Mouse (Mus musculus) ZHBTc4 (cell line): ENCODE measurements around the gene Rab30.
A peak's percentile ranks its signal among the peaks of the same experiment; 100 is the strongest.

ENCODE experiments used
- DNase-seq: peaks from one replicate; pipeline ENCODE4 v3.0.0-alpha.2; 2011; ENCODE audit warnings: low read depth, low spot score

Rab30 gene

GRCm38 (mm10) chr7:92837907-92838306 lies 96.5 kb downstream of the Rab30 start:
- DNase-seq: no peak

DNA sequence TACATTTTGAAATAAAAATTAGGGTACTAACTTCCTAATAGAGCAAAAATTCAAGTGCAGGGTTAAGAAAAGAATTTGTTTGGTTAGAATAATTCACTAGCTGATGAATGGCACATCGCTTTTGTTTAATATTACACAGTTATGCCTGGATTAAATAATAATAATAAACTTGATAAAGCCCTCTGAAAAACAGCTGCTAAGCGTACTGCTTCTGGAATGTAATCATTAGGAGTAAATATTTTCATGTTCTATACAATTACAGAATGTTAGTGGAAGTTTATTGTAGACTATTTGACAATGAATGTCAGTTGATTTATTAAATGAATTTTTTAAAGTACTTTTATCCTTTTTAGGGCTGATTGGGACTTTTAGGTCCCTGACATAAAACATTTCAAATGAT lies 100.9 kb downstream of the Rab30 start:
- no peak for DNase-seq

DNA sequence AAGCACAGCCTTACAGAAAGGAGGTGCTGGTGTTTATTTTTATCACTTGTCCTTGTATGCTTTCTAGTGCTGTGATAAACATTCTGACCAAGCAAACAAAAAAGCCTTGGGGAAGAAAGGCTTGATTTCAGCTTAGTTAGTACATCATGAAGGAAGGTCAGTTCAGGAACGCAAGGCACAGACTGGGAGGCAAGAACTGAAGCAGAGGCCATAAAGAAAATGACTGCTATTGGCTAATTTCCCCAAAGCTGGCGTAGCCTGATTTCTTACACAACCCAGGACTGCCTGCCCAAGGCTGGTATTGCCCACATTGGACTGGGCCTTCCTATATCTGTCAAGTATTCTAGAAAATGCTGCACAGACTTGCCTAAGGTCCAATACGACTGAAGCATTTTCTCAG lies 106.8 kb downstream of the Rab30 start:
- DNase-seq: no peak

DNA sequence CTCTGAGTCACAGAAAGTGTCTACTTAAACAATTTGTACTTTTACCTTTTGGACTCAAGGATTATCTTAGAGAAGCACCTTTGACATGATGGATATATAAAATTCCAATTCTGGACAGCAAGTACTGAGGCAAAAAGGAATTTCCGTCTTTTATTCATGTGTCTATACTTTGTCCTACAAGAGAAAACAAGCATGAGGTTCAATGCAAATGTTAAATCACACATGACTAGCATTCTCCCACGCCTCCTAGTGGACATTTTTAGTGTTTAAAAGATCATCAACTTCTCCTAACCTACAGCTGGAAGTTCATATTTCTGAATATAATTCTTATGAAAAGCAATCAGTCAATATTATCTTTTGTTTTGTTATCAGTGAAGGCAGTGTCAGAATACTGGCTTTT lies 125.1 kb downstream of the Rab30 start:
- DNase-seq: peak; percentile 58

GRCm38 (mm10) chr7:92870161-92870560 lies 128.8 kb downstream of the Rab30 start:
- peak; percentile 30 for DNase-seq

DNA sequence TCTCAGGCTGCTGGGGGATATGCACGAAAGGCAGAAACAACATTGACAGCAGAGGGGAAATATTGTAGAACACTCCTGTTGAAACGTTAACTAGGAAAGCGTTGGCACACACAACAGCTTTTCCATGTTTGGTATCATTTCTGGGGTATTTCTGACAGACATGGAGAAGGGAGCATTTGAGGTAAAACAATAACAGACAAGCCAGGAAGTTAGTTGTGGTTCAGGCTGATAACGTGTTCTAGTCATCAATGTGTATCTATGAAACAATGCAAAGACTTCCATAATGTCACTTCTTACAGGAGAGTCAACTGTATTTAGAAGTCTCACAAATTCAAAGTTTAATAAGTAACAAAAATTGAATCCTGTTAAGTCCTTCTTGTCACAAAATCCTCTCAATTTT lies 130.2 kb downstream of the Rab30 start:
- DNase-seq: no peak

DNA sequence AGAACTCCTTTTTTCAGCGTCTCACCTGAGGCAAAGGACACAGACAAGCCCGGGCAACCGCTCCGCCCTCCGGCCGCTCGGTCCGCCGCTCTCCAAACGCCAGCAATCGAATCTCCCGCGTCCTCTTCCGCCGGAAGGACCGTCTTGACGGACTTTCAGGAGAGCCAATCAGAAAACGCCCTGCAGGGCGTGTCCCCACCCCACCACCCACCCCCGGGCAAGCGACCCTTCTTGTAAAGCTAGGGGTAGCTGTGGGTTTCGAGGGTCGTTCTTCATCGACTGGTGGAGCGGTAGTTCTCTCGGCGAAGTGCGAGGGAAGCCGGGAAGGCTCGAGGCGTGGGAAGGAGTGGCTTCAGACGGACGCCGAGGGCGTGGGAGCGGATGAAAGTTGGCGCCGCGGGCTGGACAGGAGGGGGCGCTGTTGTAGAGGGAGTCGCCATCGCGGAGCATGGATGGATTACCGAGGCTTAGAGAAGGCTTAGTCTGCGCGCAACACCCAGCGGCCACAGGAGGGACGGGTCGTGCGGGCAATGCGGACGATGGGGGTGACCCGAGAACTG lies 132.8 kb downstream of the Rab30 start, which contains the start of the genes Ddias and Prcp:
TSS of gene Ddias (minus strand) at position 132 of the 560 bp plus-strand sequence.
TSS of gene Prcp (plus strand) at position 355 of the 560 bp plus-strand sequence.
- peak; percentile 96 for DNase-seq

DNA sequence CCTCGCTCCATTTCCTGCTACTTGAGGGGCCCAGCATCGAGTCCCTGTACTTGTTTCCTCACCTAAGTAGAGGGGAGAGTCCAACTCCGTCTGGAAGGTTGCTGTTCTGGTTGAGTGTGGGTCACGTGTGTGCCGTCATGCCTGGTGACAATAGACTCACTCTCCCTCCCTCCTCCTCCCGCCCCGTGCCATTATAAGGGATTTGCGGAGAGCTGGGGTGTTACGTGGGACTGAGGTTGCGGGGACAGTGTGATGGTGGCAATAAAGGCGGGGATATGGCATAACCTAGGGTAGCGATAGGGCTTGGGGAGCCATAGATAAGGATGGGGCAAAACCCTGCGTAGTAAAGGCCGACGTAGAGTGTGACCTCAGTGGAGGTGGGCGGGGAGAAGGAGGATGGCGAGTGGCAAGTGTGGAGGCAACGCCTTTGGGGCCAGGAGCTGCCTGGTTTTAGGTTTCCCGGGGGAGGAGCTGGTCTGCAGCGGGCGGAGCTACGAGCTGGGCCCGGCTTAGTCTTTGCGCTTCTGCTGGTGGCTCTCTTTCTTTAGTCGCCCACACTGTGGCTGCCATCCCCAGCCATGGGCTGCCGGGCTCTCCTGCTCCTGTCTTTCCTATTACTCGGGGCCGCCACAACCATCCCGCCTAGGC lies 133.5 kb downstream of the Rab30 start:
- DNase-seq: peak; percentile 97

GRCm38 (mm10) chr7:92876066-92876465 lies 134.7 kb downstream of the Rab30 start:
- DNase-seq: no peak

- DNase-seq: no peak
These were observed 135.1 kb downstream of the Rab30 start for GRCm38 (mm10) chr7:92876538-92876937.

- DNase-seq: no peak
These were observed 137.3 kb downstream of the Rab30 start for GRCm38 (mm10) chr7:92878575-92879285.

DNA sequence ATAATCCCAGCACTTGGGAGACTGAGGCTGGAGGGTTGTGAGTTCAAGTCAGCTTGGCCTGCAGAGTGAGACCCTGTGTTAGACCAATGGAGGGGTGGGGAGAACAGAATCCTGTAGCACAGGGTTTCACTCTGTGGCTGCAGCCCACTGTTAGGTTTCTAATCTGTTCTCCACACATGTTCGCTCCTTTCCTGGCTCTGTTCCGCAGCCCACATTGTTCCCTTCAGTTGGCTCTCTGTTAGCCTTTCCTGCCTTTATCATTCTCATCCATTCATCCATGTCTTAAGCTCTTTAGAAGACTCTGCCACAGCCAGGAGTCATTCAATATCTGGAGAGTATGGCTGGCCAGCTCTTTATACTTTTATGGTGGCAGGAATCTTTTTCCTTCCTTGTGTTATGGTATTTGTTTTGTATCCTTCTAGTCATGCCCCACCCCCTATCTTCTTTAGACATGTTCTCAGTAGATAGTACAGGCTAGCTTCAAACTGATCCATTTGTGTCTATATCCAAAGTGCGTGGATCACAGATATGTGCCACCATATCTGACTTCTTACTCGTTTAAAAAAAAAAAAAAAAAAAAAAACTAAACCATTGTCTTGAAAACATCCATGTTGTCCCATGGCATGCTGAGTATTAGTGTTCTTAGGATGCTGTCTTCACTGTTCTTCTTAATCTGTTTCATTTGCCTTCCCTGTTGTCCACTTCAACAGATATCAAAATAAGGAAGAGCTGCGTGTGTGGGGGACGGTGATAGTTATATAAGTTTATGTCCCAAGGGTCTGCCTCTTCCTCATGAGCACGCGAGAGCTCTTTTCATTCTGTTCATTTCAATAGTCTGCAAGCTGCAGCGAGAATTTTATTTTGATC lies 142.7 kb downstream of the Rab30 start:
- DNase-seq: no peak

- DNase-seq: no peak
These were observed 143.7 kb downstream of the Rab30 start for GRCm38 (mm10) chr7:92884998-92885660.

GRCm38 (mm10) chr7:92886801-92887200 lies 145.4 kb downstream of the Rab30 start:
- DNase-seq: no peak

- DNase-seq: no peak
These were observed 145.8 kb downstream of the Rab30 start for GRCm38 (mm10) chr7:92887230-92887629.

DNA sequence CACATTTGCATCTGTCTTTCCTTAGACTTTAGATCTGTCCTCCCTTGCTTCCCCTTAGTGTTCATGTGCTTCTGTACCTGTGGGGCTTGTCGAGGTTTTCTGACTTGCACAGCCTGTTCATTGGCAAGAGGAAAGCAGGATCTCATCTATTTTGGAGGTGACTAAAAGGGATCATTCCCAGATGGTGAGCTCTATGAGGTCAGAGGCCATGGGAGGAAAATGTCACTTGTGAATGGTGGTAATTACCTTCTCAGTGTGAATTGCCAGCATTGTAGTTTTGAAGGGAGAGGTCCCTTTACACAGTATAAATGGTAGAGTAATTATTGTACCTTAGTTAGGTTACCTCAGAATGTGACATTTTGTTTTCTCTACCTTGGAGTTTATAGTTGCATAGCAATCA lies 148.8 kb downstream of the Rab30 start:
- no peak for DNase-seq

GRCm38 (mm10) chr7:92890618-92891230 lies 149.3 kb downstream of the Rab30 start:
- no peak for DNase-seq

DNA sequence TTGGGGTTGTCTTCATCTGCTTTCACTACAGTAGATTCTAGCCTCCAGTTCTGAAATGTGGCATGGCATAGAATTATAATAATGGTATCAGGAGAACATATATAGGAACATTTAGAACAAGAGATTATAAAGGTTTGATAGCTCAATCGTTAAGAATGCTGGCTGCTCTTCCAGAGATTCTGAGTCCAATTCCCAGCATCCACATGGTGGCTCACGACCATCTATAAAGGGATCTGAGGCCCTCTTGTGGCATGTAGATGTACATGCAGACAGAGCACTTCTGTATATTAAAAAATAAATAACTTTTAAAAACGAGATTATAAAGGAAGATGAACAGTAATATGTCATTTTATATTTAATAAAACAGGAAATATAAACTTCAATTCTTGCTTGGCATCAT lies 152.1 kb downstream of the Rab30 start:
- peak; percentile 43 for DNase-seq
